Mouse (Mus musculus) kidney, postnatal 4 days (tissue): Measurements from ENCODE around the gene Ccl1.

Experiments used
- DNase-seq, 2 experiments: peaks; one replicate each; pipeline ENCODE4 v3.0.0; 2021; ENCODE audit warnings: mixed read lengths in 2 of 2

The Ccl1 gene

GRCm38 (mm10) chr11:82203706-82204105 is 101.8 kb downstream of the Ccl1 start:
- DNase-seq: no peak

GRCm38 (mm10) chr11:82197774-82198173 is 107.7 kb downstream of the Ccl1 start:
- DNase-seq: no peak

- no peak for DNase-seq
These were observed 110.5 kb downstream of the Ccl1 start for GRCm38 (mm10) chr11:82194980-82195379.

- DNase-seq: no peak
These were observed 111.7 kb downstream of the Ccl1 start for GRCm38 (mm10) chr11:82193826-82194225.

GRCm38 (mm10) chr11:82189782-82190563 is 115.5 kb downstream of the Ccl1 start:
- DNase-seq: no peak

GRCm38 (mm10) chr11:82185684-82186083 is 119.8 kb downstream of the Ccl1 start:
- DNase-seq: no peak

- DNase-seq: no peak
These were observed 122.1 kb downstream of the Ccl1 start for GRCm38 (mm10) chr11:82183281-82183935.

GRCm38 (mm10) chr11:82182401-82182800 is 123.1 kb downstream of the Ccl1 start:
- no peak for DNase-seq

- no peak for DNase-seq
These were observed 124.2 kb downstream of the Ccl1 start for GRCm38 (mm10) chr11:82181331-82181730.

GRCm38 (mm10) chr11:82178161-82178560 is 127.3 kb downstream of the Ccl1 start:
- DNase-seq: no peak

GRCm38 (mm10) chr11:82177711-82178110 is 127.8 kb downstream of the Ccl1 start:
- DNase-seq: peak; percentile 30 to 50

- DNase-seq: peak; percentile 76 to 81
These were observed 130.7 kb downstream of the Ccl1 start for GRCm38 (mm10) chr11:82174794-82175193.

GRCm38 (mm10) chr11:82173491-82173890 is 132.0 kb downstream of the Ccl1 start:
- DNase-seq: no peak

GRCm38 (mm10) chr11:82171316-82172071 is 134.0 kb downstream of the Ccl1 start:
- no peak for DNase-seq

GRCm38 (mm10) chr11:82169456-82169855 is 136.0 kb downstream of the Ccl1 start:
- DNase-seq: no peak

GRCm38 (mm10) chr11:82168308-82168707 is 137.2 kb downstream of the Ccl1 start:
- DNase-seq: no peak

GRCm38 (mm10) chr11:82163285-82163684 is 142.2 kb downstream of the Ccl1 start:
- DNase-seq: no peak

- DNase-seq: no peak
These were observed 146.4 kb downstream of the Ccl1 start for GRCm38 (mm10) chr11:82159126-82159525.

- DNase-seq: peak; percentile 8 to 13
These were observed 165.9 kb downstream of the Ccl1 start for GRCm38 (mm10) chr11:82139492-82140094.

- DNase-seq: no peak
These were observed 169.3 kb downstream of the Ccl1 start for GRCm38 (mm10) chr11:82136196-82136595.

- no peak for DNase-seq
These were observed 172.5 kb downstream of the Ccl1 start for GRCm38 (mm10) chr11:82132977-82133376.
